Mouse (Mus musculus) brain, embryonic 14.5 days (tissue): ENCODE measurements at regions not wholly inside any gene's neighbourhood (a gene's known extent, or its start where the extent isn't known, plus 50 kb on each side); places are given as distances from the start of the nearest gene placed in this dataset.

ENCODE experiments used
- CTCF ChIP-seq: fragments of 200-500 bp; IDR thresholded peaks from 2 replicates; pipeline ENCODE4 v1.5.1; 2012; ENCODE audit warnings: inconsistent platforms, mild to moderate bottlenecking, moderate library complexity, borderline replicate concordance; ENCODE audit not compliant: insufficient read depth, insufficient read length; ENCODE audit errors: extremely low read depth
- POLR2A ChIP-seq: fragments of 200-500 bp; IDR thresholded peaks from 2 replicates; pipeline ENCODE4 v1.6.1; 2012; ENCODE audit warnings: mild to moderate bottlenecking, inconsistent platforms, borderline replicate concordance; ENCODE audit not compliant: poor library complexity, insufficient read depth, insufficient read length, severe bottlenecking; ENCODE audit errors: extremely low read depth

DNA sequence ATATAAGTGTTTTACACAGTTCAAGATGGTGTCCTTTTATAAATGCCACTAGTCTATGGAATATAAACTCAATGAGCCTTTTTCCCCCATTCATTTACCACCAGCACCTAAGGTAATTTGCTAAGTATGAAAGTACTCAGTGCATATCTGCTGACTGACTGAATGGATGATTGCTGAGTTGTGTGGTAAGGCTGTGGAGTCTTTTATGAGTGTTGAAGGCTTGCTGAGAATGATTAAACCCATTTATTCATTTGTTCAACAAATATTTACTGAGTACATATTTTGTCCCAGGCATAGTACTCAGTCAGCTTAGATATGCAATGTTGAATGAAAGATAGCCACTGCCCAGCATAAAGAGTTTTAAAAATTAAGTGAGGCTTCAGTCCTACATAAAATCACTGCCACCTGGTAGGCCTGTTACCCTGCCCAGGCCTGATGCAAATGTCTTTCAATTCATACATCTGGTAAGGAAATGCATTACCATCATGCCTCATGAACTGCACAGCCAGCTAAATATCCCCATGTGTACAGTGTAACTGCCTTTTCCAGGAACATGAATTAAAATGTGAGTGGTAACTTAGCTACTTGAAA is 71.5 kb downstream of the Npy1r start:
- TF ChIP-seq CTCF = no peak
- TF ChIP-seq POLR2A = no peak
